Mouse (Mus musculus) midbrain, embryonic 10.5 days (tissue): ENCODE results near the gene Rapgefl1. TPM values are rescaled to one million over a fixed set of nuclear protein-coding genes. Genes with fewer than 3 reads are reported as not detected.

Experiments
- DNase-seq: peaks from one replicate; pipeline ENCODE4 v3.0.0-alpha.2; 2017; ENCODE audit warnings: low spot score
- H3K27ac ChIP-seq: fragments of 300-500 bp; sonication (generic); replicated peaks from 2 replicates; pipeline ENCODE4 v1.5.1; 2016; ENCODE audit warnings: mild to moderate bottlenecking
- H3K27me3 ChIP-seq: fragments of 300-500 bp; sonication (generic); 2 replicates; pipeline ENCODE4 v1.6.1; 2016; ENCODE audit warnings: low read depth, mild to moderate bottlenecking; ENCODE audit not compliant: poor library complexity, severe bottlenecking
- H3K36me3 ChIP-seq: fragments of 300-500 bp; sonication (generic); 2 replicates; pipeline ENCODE4 v1.6.1; 2016; ENCODE audit warnings: mild to moderate bottlenecking, moderate library complexity
- H3K4me1 ChIP-seq: fragments of 300-500 bp; sonication (generic); 2 replicates; pipeline ENCODE4 v1.6.1; 2016
- H3K4me3 ChIP-seq: fragments of 300-500 bp; sonication (generic); 2 replicates; pipeline ENCODE4 v1.5.1; 2016; ENCODE audit warnings: mild to moderate bottlenecking, moderate library complexity
- H3K9me3 ChIP-seq: fragments of 300-500 bp; sonication (generic); replicated peaks from 2 replicates; pipeline ENCODE4 v1.6.1; 2016; ENCODE audit warnings: mild to moderate bottlenecking
- WGBS: fragments of 180-500 bp; shearing (Covaris S2); methylation state at CpG from one replicate; pipeline ENCODE4 v1.1.7; 2016; 5-methylcytosine and 5-hydroxymethylcytosine counted together
- polyA plus RNA-seq: library from polyadenylated mRNA; unstranded; fragments of >200 nt; fragmentation: Nextera tagmentation; extraction: Ambion mirVana; gene quantifications from 2 replicates; pipeline ENCODE4 v1.2.1, GENCODE M21; 2016

Rapgefl1 gene
- 1.3 TPM in 2 replicates for polyA plus RNA-seq

- H3K4me1 ChIP-seq = peaks cover 54% of the 10 kb centered on the region
- peaks cover 46% of the 10 kb centered on the region for H3K27me3 ChIP-seq
- WGBS = 0% methylated on average over 48 of the region's 48 CpGs
- peaks cover 34% of the 10 kb centered on the region for H3K36me3 ChIP-seq
- DNase-seq = peak; percentile 87
- H3K9me3 ChIP-seq = no peaks in the 10 kb centered on the region
- H3K27ac ChIP-seq = peak within 1 kb of the TSS; percentile 82
- H3K4me3 ChIP-seq = peak within 1 kb of the TSS; percentile 75
Measured at GRCm38 (mm10) chr11:98836651-98837141, at the start of gene Rapgefl1. Gene Rapgefl1, plus strand, starts transcription at chr11:98836785.

- Histone ChIP-seq H3K9me3 (no peaks in the 10 kb centered on the region), H3K36me3 (no peaks in the 10 kb centered on the region), H3K4me1 (peaks cover 81% of the 10 kb centered on the region), H3K4me3 (peak overlapping the region; percentile 34; the same call in 1 of the 2 replicates), H3K27me3 (peaks cover 19% of the 10 kb centered on the region), H3K27ac (0 out of 2 replicates have a peak overlapping the region, but pooled peaks have one; percentile 77)
- no peak for DNase-seq
- 43% methylated on average over 7 of the region's 7 CpGs for WGBS
Measured at GRCm38 (mm10) chr11:98787229-98787628, 49.4 kb upstream of the Rapgefl1 start.

GRCm38 (mm10) chr11:98787691-98788090 lies 48.9 kb upstream of the Rapgefl1 start:
- no peaks in the 10 kb centered on the region for H3K36me3 ChIP-seq
- DNase-seq = no peak
- H3K27ac ChIP-seq = no peak overlapping the region
- peaks cover 81% of the 10 kb centered on the region for H3K4me1 ChIP-seq
- H3K4me3 ChIP-seq = no peak overlapping the region
- WGBS = 95% methylated on average over 1 of the region's 1 CpGs
- no peaks in the 10 kb centered on the region for H3K9me3 ChIP-seq
- peaks cover 19% of the 10 kb centered on the region for H3K27me3 ChIP-seq

- peaks cover 81% of the 10 kb centered on the region for H3K4me1 ChIP-seq
- peaks cover 19% of the 10 kb centered on the region for H3K27me3 ChIP-seq
- no peaks in the 10 kb centered on the region for H3K9me3 ChIP-seq
- WGBS = 92% methylated on average over 5 of the region's 5 CpGs
- H3K36me3 ChIP-seq = no peaks in the 10 kb centered on the region
- H3K27ac ChIP-seq = peak overlapping the region; percentile 84
- no peak for DNase-seq
- H3K4me3 ChIP-seq = peak overlapping the region; percentile 65; the same call in 1 of the 2 replicates
Measured at GRCm38 (mm10) chr11:98788139-98788538, 48.4 kb upstream of the Rapgefl1 start.

- peaks cover 81% of the 10 kb centered on the region for H3K4me1 ChIP-seq
- 13% methylated on average over 18 of the region's 18 CpGs for WGBS
Measured at GRCm38 (mm10) chr11:98788550-98789218, 47.9 kb upstream of the Rapgefl1 start.

GRCm38 (mm10) chr11:98789219-98789807 lies 47.3 kb upstream of the Rapgefl1 start:
- 2% methylated on average over 25 of the region's 25 CpGs for WGBS
- Histone ChIP-seq H3K36me3 (no peaks in the 10 kb centered on the region), H3K9me3 (no peaks in the 10 kb centered on the region), H3K4me3 (peak overlapping the region; percentile 65), H3K27ac (peak overlapping the region; percentile 84), H3K27me3 (peaks cover 13% of the 10 kb centered on the region), H3K4me1 (peaks cover 81% of the 10 kb centered on the region)
- DNase-seq = no peak

More at GRCm38 (mm10) chr11:98788550-98789218, 47.9 kb upstream of the Rapgefl1 start:
- peak overlapping the region; percentile 65 for H3K4me3 ChIP-seq
- peak; percentile 88 for DNase-seq
- peaks cover 19% of the 10 kb centered on the region for H3K27me3 ChIP-seq
- no peaks in the 10 kb centered on the region for H3K36me3 ChIP-seq
- no peaks in the 10 kb centered on the region for H3K9me3 ChIP-seq
- H3K27ac ChIP-seq = peak overlapping the region; percentile 84

- peak overlapping the region; percentile 65 for H3K4me3 ChIP-seq
- H3K36me3 ChIP-seq = no peaks in the 10 kb centered on the region
- H3K4me1 ChIP-seq = peaks cover 82% of the 10 kb centered on the region
- H3K27me3 ChIP-seq = peaks cover 8% of the 10 kb centered on the region
- DNase-seq = no peak
- no peaks in the 10 kb centered on the region for H3K9me3 ChIP-seq
- 0 out of 2 replicates have a peak overlapping the region, but pooled peaks have one; percentile 84 for H3K27ac ChIP-seq
- 41% methylated on average over 5 of the region's 5 CpGs for WGBS
Measured at GRCm38 (mm10) chr11:98789824-98790223, 46.8 kb upstream of the Rapgefl1 start.

- peaks cover 76% of the 10 kb centered on the region for H3K4me1 ChIP-seq
Measured at GRCm38 (mm10) chr11:98790631-98791205, 45.9 kb upstream of the Rapgefl1 start.

GRCm38 (mm10) chr11:98791448-98791847 lies 45.1 kb upstream of the Rapgefl1 start:
- Histone ChIP-seq H3K4me1 (peaks cover 69% of the 10 kb centered on the region), H3K27me3 (no peaks in the 10 kb centered on the region), H3K4me3 (no peak overlapping the region), H3K9me3 (no peaks in the 10 kb centered on the region), H3K27ac (no peak overlapping the region), H3K36me3 (no peaks in the 10 kb centered on the region)
- no peak for DNase-seq
- WGBS = 58% methylated on average over 1 of the region's 1 CpGs

More at GRCm38 (mm10) chr11:98790631-98791205, 45.9 kb upstream of the Rapgefl1 start:
- no peaks in the 10 kb centered on the region for H3K9me3 ChIP-seq
- 80% methylated on average over 5 of the region's 5 CpGs for WGBS
- 0 out of 2 replicates have a peak overlapping the region, but pooled peaks have one; percentile 18 for H3K4me3 ChIP-seq
- H3K27me3 ChIP-seq = no peaks in the 10 kb centered on the region
- DNase-seq = no peak
- H3K36me3 ChIP-seq = no peaks in the 10 kb centered on the region
- H3K27ac ChIP-seq = no peak overlapping the region

- 2% methylated on average over 4 of the region's 4 CpGs for WGBS
- no peaks in the 10 kb centered on the region for H3K27me3 ChIP-seq
- H3K27ac ChIP-seq = peak overlapping the region; percentile 57
- DNase-seq = no peak
- H3K9me3 ChIP-seq = no peaks in the 10 kb centered on the region
- peak overlapping the region; percentile 16; the same call in 1 of the 2 replicates for H3K4me3 ChIP-seq
- no peaks in the 10 kb centered on the region for H3K36me3 ChIP-seq
- peaks cover 66% of the 10 kb centered on the region for H3K4me1 ChIP-seq
Measured at GRCm38 (mm10) chr11:98792081-98792480, 44.5 kb upstream of the Rapgefl1 start.

- no peak for DNase-seq
- Histone ChIP-seq H3K9me3 (no peaks in the 10 kb centered on the region), H3K27ac (peak overlapping the region; percentile 100), H3K4me1 (peaks cover 66% of the 10 kb centered on the region), H3K4me3 (peak overlapping the region; percentile 100), H3K36me3 (peaks cover 22% of the 10 kb centered on the region), H3K27me3 (no peaks in the 10 kb centered on the region)
- under 1% methylated on average over 30 of the region's 30 CpGs for WGBS
Measured at GRCm38 (mm10) chr11:98794469-98795014, 42.0 kb upstream of the Rapgefl1 start.

GRCm38 (mm10) chr11:98795015-98795713 lies 41.4 kb upstream of the Rapgefl1 start, which contains the start of gene Msl1:
Gene Msl1, plus strand, starts transcription at chr11:98795516.
- Histone ChIP-seq H3K4me1 (peaks cover 62% of the 10 kb centered on the region), H3K27me3 (no peaks in the 10 kb centered on the region), H3K36me3 (peaks cover 28% of the 10 kb centered on the region), H3K9me3 (no peaks in the 10 kb centered on the region), H3K27ac (peak within 1 kb of the TSS; percentile 100), H3K4me3 (peak within 1 kb of the TSS; percentile 100)
- DNase-seq = peak; percentile 93
- WGBS = under 1% methylated on average over 81 of the region's 89 CpGs
